Mouse (Mus musculus): ENCODE measurements at regions not wholly inside any gene's neighbourhood (a gene's known extent, or its start where the extent isn't known, plus 50 kb on each side); places are given as distances from the start of the nearest gene placed in this dataset.
"Not testable (repeated sequence)": the region's sequence is repeated elsewhere in the genome, so short reads cannot be mapped to it uniquely, and the experiment has no call there.

GRCm38 (mm10) chr1:83851081-83851480 is 443.1 kb upstream of the Sphkap start:
- Histone ChIP-seq H3K27me3 (replicated peaks; ENCODE audit: control insufficient read depth, insufficient read depth, low read length) (no peaks in the 10 kb centered on the region), H3K9me3 (ENCODE audit: control insufficient read depth, low read length) (no peaks in the 10 kb centered on the region), H3K4me2 (no peak overlapping the region), H3K9ac (ENCODE audit: low read depth, low read length) (no peak overlapping the region), H3K4me3 (ENCODE audit: low read depth, low read length) (no peak overlapping the region), H3K27ac (ENCODE audit: low read depth, low read length) (no peak overlapping the region), H3K36me3 (ENCODE audit: control insufficient read depth, insufficient read depth, low read length) (no peaks in the 10 kb centered on the region), H3K4me1 (replicated peaks; ENCODE audit: control insufficient read depth, insufficient read depth, low read length) (no peaks in the 10 kb centered on the region)
- ATAC-seq (replicated peaks; ENCODE audit: low FRiP score) (no peak), DNase-seq (ENCODE audit: low spot score) (no peak)
- 85% methylated on average over 6 of the region's 6 CpGs for whole genome bisulfite sequencing

- H3K4me3 ChIP-seq (ENCODE audit: low read depth, low read length), result no peak overlapping the region
- H3K4me1 ChIP-seq (replicated peaks; ENCODE audit: control insufficient read depth, insufficient read depth, low read length), result no peaks in the 10 kb centered on the region
- WGBS, result 80% methylated on average over 2 of the region's 2 CpGs
- H3K36me3 ChIP-seq (ENCODE audit: control insufficient read depth, insufficient read depth, low read length), result no peaks in the 10 kb centered on the region
- H3K27me3 ChIP-seq (replicated peaks; ENCODE audit: control insufficient read depth, insufficient read depth, low read length), result no peaks in the 10 kb centered on the region
- H3K4me2 ChIP-seq, result no peak overlapping the region
- no peaks in the 10 kb centered on the region for H3K9me3 ChIP-seq (ENCODE audit: control insufficient read depth, low read length)
- DNase-seq (ENCODE audit: low spot score) (no peak), ATAC-seq (replicated peaks; ENCODE audit: low FRiP score) (no peak)
- H3K9ac ChIP-seq (ENCODE audit: low read depth, low read length), result no peak overlapping the region
- no peak overlapping the region for H3K27ac ChIP-seq (ENCODE audit: low read depth, low read length)
Measured at GRCm38 (mm10) chr1:83848414-83848813, 440.4 kb upstream of the Sphkap start.

DNA sequence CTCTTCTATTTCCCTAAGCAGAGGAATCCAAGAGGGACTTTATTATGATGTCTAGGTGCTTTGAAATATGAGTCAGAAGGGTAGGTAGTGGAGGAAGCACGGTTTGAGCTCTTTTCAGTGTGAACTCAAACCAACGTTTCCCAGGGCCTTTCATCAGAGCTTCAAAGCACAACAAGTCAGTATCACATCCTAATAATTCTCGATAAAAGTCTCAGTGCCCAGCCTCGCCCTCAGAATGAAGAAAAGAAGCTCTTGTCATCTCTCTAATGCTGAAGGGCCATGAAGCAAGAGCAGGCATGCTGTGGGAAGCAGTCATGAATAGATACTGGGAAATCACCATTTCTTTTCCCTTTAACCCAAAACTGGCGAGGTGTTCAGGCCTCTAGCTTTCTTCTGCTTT is 440.0 kb upstream of the Sphkap start:
- Histone ChIP-seq H3K4me3 (ENCODE audit: low read depth, low read length) (no peak overlapping the region), H3K27me3 (replicated peaks; ENCODE audit: control insufficient read depth, insufficient read depth, low read length) (no peaks in the 10 kb centered on the region), H3K36me3 (ENCODE audit: control insufficient read depth, insufficient read depth, low read length) (no peaks in the 10 kb centered on the region), H3K9ac (ENCODE audit: low read depth, low read length) (no peak overlapping the region), H3K9me3 (ENCODE audit: control insufficient read depth, low read length) (no peaks in the 10 kb centered on the region), H3K27ac (ENCODE audit: low read depth, low read length) (no peak overlapping the region), H3K4me1 (replicated peaks; ENCODE audit: control insufficient read depth, insufficient read depth, low read length) (no peaks in the 10 kb centered on the region), H3K4me2 (no peak overlapping the region)
- WGBS, result 59% methylated on average over 5 of the region's 5 CpGs
- ATAC-seq (replicated peaks; ENCODE audit: low FRiP score) (no peak), DNase-seq (ENCODE audit: low spot score) (no peak)

GRCm38 (mm10) chr1:83844827-83845379 is 436.9 kb upstream of the Sphkap start:
- Histone ChIP-seq H3K4me1 (replicated peaks; ENCODE audit: control insufficient read depth, insufficient read depth, low read length) (no peaks in the 10 kb centered on the region), H3K36me3 (ENCODE audit: control insufficient read depth, insufficient read depth, low read length) (no peaks in the 10 kb centered on the region), H3K4me2 (no peak overlapping the region), H3K27ac (ENCODE audit: low read depth, low read length) (no peak overlapping the region), H3K9me3 (ENCODE audit: control insufficient read depth, low read length) (no peaks in the 10 kb centered on the region), H3K4me3 (ENCODE audit: low read depth, low read length) (no peak overlapping the region), H3K9ac (ENCODE audit: low read depth, low read length) (no peak overlapping the region), H3K27me3 (replicated peaks; ENCODE audit: control insufficient read depth, insufficient read depth, low read length) (no peaks in the 10 kb centered on the region)
- ATAC-seq (replicated peaks; ENCODE audit: low FRiP score), result no peak
- DNase-seq (ENCODE audit: low spot score), result no peak
- WGBS, result 57% methylated on average over 4 of the region's 4 CpGs

DNA sequence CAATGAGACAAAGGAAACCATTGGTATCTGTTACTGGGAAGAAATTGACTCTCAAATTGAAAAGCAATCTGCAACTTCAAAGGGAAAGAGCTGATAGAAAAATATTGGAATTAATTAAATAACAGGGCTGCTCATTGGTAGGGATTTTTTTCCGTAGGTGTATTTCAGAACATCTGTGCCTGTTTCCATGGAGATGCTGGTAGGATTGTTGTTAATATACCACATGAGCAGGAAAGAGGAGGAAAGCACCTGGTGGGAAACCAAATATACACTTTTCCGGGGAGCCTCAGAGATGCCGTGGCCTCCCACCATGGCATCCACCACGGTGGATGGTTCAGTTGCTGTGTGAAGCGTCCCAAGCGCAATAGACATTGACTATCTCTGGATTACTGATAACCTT is 428.0 kb upstream of the Sphkap start:
- no peak for DNase-seq (ENCODE audit: low spot score)
- Histone ChIP-seq H3K4me1 (replicated peaks; ENCODE audit: control insufficient read depth, insufficient read depth, low read length) (no peaks in the 10 kb centered on the region), H3K36me3 (ENCODE audit: control insufficient read depth, insufficient read depth, low read length) (no peaks in the 10 kb centered on the region), H3K27ac (ENCODE audit: low read depth, low read length) (no peak overlapping the region), H3K9me3 (ENCODE audit: control insufficient read depth, low read length) (no peaks in the 10 kb centered on the region), H3K9ac (ENCODE audit: low read depth, low read length) (no peak overlapping the region), H3K27me3 (replicated peaks; ENCODE audit: control insufficient read depth, insufficient read depth, low read length) (no peaks in the 10 kb centered on the region), H3K4me3 (ENCODE audit: low read depth, low read length) (no peak overlapping the region), H3K4me2 (no peak overlapping the region)
- WGBS, result 87% methylated on average over 6 of the region's 6 CpGs
- no peak for ATAC-seq (replicated peaks; ENCODE audit: low FRiP score)

- Histone ChIP-seq H3K9ac (ENCODE audit: low read depth, low read length) (no peak overlapping the region), H3K27ac (ENCODE audit: low read depth, low read length) (no peak overlapping the region), H3K27me3 (replicated peaks; ENCODE audit: control insufficient read depth, insufficient read depth, low read length) (no peaks in the 10 kb centered on the region), H3K36me3 (ENCODE audit: control insufficient read depth, insufficient read depth, low read length) (no peaks in the 10 kb centered on the region), H3K4me3 (ENCODE audit: low read depth, low read length) (no peak overlapping the region), H3K4me1 (replicated peaks; ENCODE audit: control insufficient read depth, insufficient read depth, low read length) (no peaks in the 10 kb centered on the region), H3K9me3 (ENCODE audit: control insufficient read depth, low read length) (no peaks in the 10 kb centered on the region), H3K4me2 (no peak overlapping the region)
- 74% methylated on average over 3 of the region's 3 CpGs for WGBS
- DNase-seq (ENCODE audit: low spot score), result no peak
- no peak for ATAC-seq (replicated peaks; ENCODE audit: low FRiP score)
Measured at GRCm38 (mm10) chr1:83832946-83833345, 424.9 kb upstream of the Sphkap start.

GRCm38 (mm10) chr1:83831900-83832535 is 424.0 kb upstream of the Sphkap start:
- no peak overlapping the region for H3K9ac ChIP-seq (ENCODE audit: low read depth, low read length)
- no peak overlapping the region for H3K4me3 ChIP-seq (ENCODE audit: low read depth, low read length)
- H3K4me2 ChIP-seq, result no peak overlapping the region
- no peak overlapping the region for H3K27ac ChIP-seq (ENCODE audit: low read depth, low read length)
- no peaks in the 10 kb centered on the region for H3K27me3 ChIP-seq (replicated peaks; ENCODE audit: control insufficient read depth, insufficient read depth, low read length)
- ATAC-seq (replicated peaks; ENCODE audit: low FRiP score) (no peak), DNase-seq (ENCODE audit: low spot score) (no peak)
- WGBS, result 86% methylated on average over 3 of the region's 3 CpGs
- no peaks in the 10 kb centered on the region for H3K4me1 ChIP-seq (replicated peaks; ENCODE audit: control insufficient read depth, insufficient read depth, low read length)
- no peaks in the 10 kb centered on the region for H3K36me3 ChIP-seq (ENCODE audit: control insufficient read depth, insufficient read depth, low read length)
- H3K9me3 ChIP-seq (ENCODE audit: control insufficient read depth, low read length), result no peaks in the 10 kb centered on the region

DNA sequence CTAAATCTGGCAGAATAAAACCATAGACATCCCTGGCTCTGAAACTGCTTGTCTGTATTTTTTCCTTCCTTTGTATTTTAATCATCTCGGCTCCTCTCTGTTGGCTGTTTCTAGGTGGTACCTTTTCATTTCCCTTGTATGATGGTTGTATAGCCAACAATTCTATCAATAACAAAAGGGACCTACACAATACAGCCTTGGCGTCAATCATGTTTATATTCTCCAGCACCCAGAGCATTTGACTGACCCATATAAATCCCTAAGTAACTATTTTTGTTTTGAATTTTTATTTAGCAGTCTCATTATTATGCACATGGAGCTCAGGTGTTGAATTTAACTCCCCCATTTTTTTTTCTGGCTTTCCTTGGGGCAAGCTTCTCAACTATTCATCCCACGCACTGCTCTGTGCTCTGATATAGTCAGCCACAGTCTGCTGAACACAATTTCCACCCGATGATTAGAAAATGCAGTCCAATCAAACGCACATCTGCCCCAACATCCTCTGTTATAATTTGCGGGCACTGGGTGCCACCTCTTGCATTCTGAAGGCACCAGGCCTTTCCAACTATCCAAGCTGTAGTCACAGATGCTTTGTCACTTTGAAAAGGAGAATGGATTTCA is 422.1 kb upstream of the Sphkap start:
- H3K4me3 ChIP-seq (ENCODE audit: low read depth, low read length), result no peak overlapping the region
- no peak overlapping the region for H3K4me2 ChIP-seq
- H3K9me3 ChIP-seq (ENCODE audit: control insufficient read depth, low read length), result no peaks in the 10 kb centered on the region
- no peak for ATAC-seq (replicated peaks; ENCODE audit: low FRiP score)
- H3K27me3 ChIP-seq (replicated peaks; ENCODE audit: control insufficient read depth, insufficient read depth, low read length), result no peaks in the 10 kb centered on the region
- H3K36me3 ChIP-seq (ENCODE audit: control insufficient read depth, insufficient read depth, low read length), result no peaks in the 10 kb centered on the region
- 86% methylated on average over 6 of the region's 6 CpGs for WGBS
- no peaks in the 10 kb centered on the region for H3K4me1 ChIP-seq (replicated peaks; ENCODE audit: control insufficient read depth, insufficient read depth, low read length)
- DNase-seq (ENCODE audit: low spot score), result no peak
- no peak overlapping the region for H3K27ac ChIP-seq (ENCODE audit: low read depth, low read length)
- no peak overlapping the region for H3K9ac ChIP-seq (ENCODE audit: low read depth, low read length)

GRCm38 (mm10) chr1:83811162-83811561 is 403.2 kb upstream of the Sphkap start:
- ATAC-seq (replicated peaks; ENCODE audit: low FRiP score), result not testable (repeated sequence)

More at GRCm38 (mm10) chr1:83811162-83811561, 403.2 kb upstream of the Sphkap start:
- WGBS, result 37% methylated on average over 5 of the region's 6 CpGs
- not testable (repeated sequence) for DNase-seq (ENCODE audit: low spot score); H3K27me3 ChIP-seq (replicated peaks; ENCODE audit: control insufficient read depth, insufficient read depth, low read length); H3K36me3 ChIP-seq (ENCODE audit: control insufficient read depth, insufficient read depth, low read length); H3K4me2 ChIP-seq; H3K4me1 ChIP-seq (replicated peaks; ENCODE audit: control insufficient read depth, insufficient read depth, low read length); H3K27ac ChIP-seq (ENCODE audit: low read depth, low read length); H3K9ac ChIP-seq (ENCODE audit: low read depth, low read length); H3K9me3 ChIP-seq (ENCODE audit: control insufficient read depth, low read length); H3K4me3 ChIP-seq (ENCODE audit: low read depth, low read length)
